Mouse (Mus musculus) gastrocnemius, adult 2 months (tissue): ENCODE measurements around the gene Acvr1b. TPM values are rescaled to one million over a fixed set of nuclear protein-coding genes. Genes with fewer than 3 reads are reported as not detected.

Source experiments
- DNase-seq: peaks from one replicate; pipeline ENCODE4 v3.0.0; 2022
- H3K27ac ChIP-seq: fragments of 200-600 bp; 2 replicates; pipeline ENCODE4 v1.8.1; 2022; ENCODE audit warnings: mild to moderate bottlenecking
- H3K4me3 ChIP-seq: fragments of 200-600 bp; 2 replicates; pipeline ENCODE4 v1.8.1; 2022; ENCODE audit warnings: mild to moderate bottlenecking, moderate library complexity
- CTCF ChIP-seq: fragments of 200-600 bp; IDR thresholded peaks from 2 replicates; pipeline ENCODE4 v1.8.1; 2022; ENCODE audit warnings: antibody characterized with exemption, mild to moderate bottlenecking, moderate library complexity
- intact Hi-C: fragments of 180-260 bp; cut with DNase I; formaldehyde crosslinking; loops from one replicate; pipeline ENCODE4 v1.15.1; 2025
- total RNA-seq, 2 experiments: library from RNA; stranded (reverse); gene quantifications; 2 replicates each; pipeline ENCODE4 v1.2.3; 2021

Acvr1b gene
- total RNA-seq, 2 experiments from 2014 or later, result 26.9 to 30.8 TPM

- Histone ChIP-seq H3K4me3 (peak overlapping the region; percentile 64), H3K27ac (peak overlapping the region; percentile 70)
- intact Hi-C loops, result loop anchor here (1.0 to 10.0 kb wide), 4 partner anchors 16 to 753 kb away; partner anchors contain the start of gene Atg101
- peak; percentile 93 for DNase-seq
- TF ChIP-seq CTCF, result peak; percentile 99; the same call in 1 of the 2 replicates
These were observed 47.6 kb downstream of the Acvr1b start for GRCm38 (mm10) chr15:101221298-101222104.

GRCm38 (mm10) chr15:101222897-101223482 lies 49.1 kb downstream of the Acvr1b start:
- intact Hi-C loops, result loop anchor here (5.0 to 10.0 kb wide), 3 partner anchors 59 to 752 kb away; partner anchors contain the start of gene Atg101
- no peak overlapping the region for H3K4me3 ChIP-seq
- H3K27ac ChIP-seq, result no peak overlapping the region
- TF ChIP-seq CTCF, result no peak
- DNase-seq, result no peak

DNA sequence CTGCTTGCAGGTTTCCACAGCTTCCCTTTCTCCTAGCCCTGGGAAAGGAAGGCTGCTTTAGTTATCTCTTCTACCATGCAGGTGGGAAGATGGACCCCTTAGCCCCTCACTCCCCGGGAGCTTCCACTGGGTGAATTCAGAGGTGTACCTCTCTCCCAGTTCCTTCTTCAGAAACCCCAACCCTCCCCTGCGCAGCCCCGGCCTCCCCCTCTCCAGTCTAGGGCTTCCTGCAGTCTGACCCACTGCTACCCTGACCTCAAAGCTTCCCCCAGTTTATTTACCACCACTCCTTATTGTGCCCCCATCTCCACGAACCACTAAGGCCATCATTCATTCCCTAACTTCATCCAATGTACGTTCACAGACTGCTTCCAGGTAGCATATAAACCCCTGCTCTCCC lies 49.7 kb downstream of the Acvr1b start:
- peak overlapping the region; percentile 91 for H3K27ac ChIP-seq
- DNase-seq, result no peak
- TF ChIP-seq CTCF, result no peak
- peak overlapping the region; percentile 84 for H3K4me3 ChIP-seq
- intact Hi-C loops, result loop anchor here (5.0 to 10.0 kb wide), 3 partner anchors 59 to 751 kb away; partner anchors contain the start of gene Atg101

GRCm38 (mm10) chr15:101224006-101224906 lies 50.4 kb downstream of the Acvr1b start, which contains the start of gene Grasp:
Gene Grasp (plus strand): TSS chr15:101224188.
- peak; percentile 6; the same call in 1 of the 2 replicates for TF ChIP-seq CTCF
- H3K27ac ChIP-seq, result peak within 1 kb of the TSS; percentile 91
- DNase-seq, result peak; percentile 95
- intact Hi-C loops, result loop anchor here (5.0 to 10.0 kb wide), 3 partner anchors 58 to 751 kb away; partner anchors contain the start of gene Atg101
- peak within 1 kb of the TSS; percentile 84 for H3K4me3 ChIP-seq

DNA sequence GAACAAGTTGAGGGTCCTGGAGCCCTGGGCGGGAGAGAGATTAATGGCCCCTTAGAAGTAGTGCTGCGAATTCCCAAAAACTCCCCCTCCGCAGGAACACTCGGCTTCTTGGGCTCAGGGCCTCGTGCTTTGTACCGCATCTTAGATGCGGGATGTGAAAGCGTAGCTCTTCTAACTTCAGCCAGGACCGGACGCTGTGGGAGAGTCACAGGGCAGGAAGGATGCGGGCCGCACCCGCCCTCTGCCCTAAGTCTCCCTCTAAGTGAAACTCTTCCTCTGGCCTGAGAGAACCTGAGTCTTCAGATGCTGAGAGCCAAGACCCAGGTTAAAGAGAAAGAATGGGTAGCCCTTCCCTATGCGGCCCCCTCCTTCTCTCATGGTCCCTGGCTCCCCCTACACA lies 51.1 kb downstream of the Acvr1b start:
- no peak for TF ChIP-seq CTCF
- DNase-seq, result no peak
- intact Hi-C loops, result loop anchor here (5.0 to 10.0 kb wide), 3 partner anchors 57 to 750 kb away; partner anchors contain the start of gene Atg101
- H3K4me3 ChIP-seq, result peak overlapping the region; percentile 84
- H3K27ac ChIP-seq, result peak overlapping the region; percentile 91

DNA sequence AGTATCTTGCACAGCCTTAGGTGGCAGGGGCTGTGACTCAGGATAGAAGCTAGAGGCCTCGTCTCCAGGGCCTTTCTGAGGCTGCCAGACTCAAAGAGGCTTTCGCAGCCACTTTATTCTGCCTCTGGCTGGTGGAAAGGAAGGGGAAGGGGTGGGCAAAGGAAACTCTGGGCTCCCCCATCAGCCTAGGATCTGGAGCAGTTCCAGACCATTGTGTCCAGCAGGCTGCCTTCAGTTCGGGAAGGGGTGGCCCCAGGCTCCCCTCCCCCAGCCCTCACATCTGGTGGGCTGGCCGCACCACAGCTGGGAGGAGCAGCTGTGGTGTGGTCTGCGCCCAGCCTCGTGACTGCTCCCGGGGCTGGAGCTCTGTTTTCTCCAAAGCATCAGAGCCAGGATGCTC lies 54.1 kb downstream of the Acvr1b start:
- peak overlapping the region; percentile 64 for H3K4me3 ChIP-seq
- intact Hi-C loops, result loop anchor here (10.0 kb wide), 1 partner anchor 747 kb away; no protein-coding TSS in a partner anchor
- peak overlapping the region; percentile 79 for H3K27ac ChIP-seq
- TF ChIP-seq CTCF, result no peak
- peak; percentile 86 for DNase-seq

- H3K27ac ChIP-seq, result peak overlapping the region; percentile 79
- intact Hi-C loops, result loop anchor here (10.0 kb wide), 1 partner anchor 746 kb away; no protein-coding TSS in a partner anchor
- TF ChIP-seq CTCF, result no peak
These were observed 55.2 kb downstream of the Acvr1b start for GRCm38 (mm10) chr15:101228866-101229590.

GRCm38 (mm10) chr15:101230503-101230902 lies 56.6 kb downstream of the Acvr1b start:
- intact Hi-C loops, result no loop called here
- no peak for TF ChIP-seq CTCF
- Histone ChIP-seq H3K27ac (0 out of 2 replicates have a peak overlapping the region, but pooled peaks have one; percentile 8), H3K4me3 (no peak overlapping the region)
- DNase-seq, result no peak

More at GRCm38 (mm10) chr15:101228866-101229590, 55.2 kb downstream of the Acvr1b start:
- peak; percentile 89 for DNase-seq
- peak overlapping the region; percentile 64 for H3K4me3 ChIP-seq

GRCm38 (mm10) chr15:101230995-101231647 lies 57.3 kb downstream of the Acvr1b start:
- peak; percentile 62 for TF ChIP-seq CTCF
- Histone ChIP-seq H3K4me3 (no peak overlapping the region), H3K27ac (no peak overlapping the region)
- intact Hi-C loops, result no loop called here
- DNase-seq, result no peak

DNA sequence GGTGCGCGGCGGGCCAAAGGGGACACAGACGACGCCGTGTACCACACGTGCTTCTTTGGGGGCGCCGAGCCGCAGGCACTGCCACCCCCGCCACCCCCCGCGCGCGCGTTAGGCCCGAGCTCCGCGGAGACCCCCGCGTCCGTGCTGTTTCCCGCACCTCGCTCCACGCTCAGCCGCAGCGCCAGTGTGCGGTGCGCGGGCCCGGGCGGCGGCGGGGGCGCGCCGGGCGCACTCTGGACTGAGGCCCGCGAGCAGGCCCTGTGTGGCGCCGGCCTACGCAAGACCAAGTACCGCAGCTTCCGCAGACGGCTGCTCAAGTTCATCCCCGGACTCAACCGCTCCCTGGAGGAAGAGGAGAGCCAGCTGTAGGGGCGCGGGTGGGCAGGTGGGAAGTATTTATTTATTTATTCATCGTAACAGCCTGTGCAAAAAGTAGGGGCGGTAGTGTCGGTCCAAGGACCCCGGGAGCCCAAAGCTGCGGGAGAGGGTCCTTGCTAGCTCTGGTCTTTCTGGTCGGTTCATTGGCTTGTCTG lies 57.8 kb downstream of the Acvr1b start:
- intact Hi-C loops, result no loop called here
- H3K4me3 ChIP-seq, result no peak overlapping the region

More for the DNA sequence above, 57.8 kb downstream of the Acvr1b start:
- no peak for DNase-seq
- H3K27ac ChIP-seq, result no peak overlapping the region
- TF ChIP-seq CTCF, result no peak
